Mouse (Mus musculus): ENCODE results near the gene Chmp4b. TPM values are rescaled to one million over a fixed set of nuclear protein-coding genes. Genes with fewer than 3 reads are reported as not detected.

The Chmp4b gene
- polyA plus RNA-seq, 1 experiment: 27.6 TPM

DNA sequence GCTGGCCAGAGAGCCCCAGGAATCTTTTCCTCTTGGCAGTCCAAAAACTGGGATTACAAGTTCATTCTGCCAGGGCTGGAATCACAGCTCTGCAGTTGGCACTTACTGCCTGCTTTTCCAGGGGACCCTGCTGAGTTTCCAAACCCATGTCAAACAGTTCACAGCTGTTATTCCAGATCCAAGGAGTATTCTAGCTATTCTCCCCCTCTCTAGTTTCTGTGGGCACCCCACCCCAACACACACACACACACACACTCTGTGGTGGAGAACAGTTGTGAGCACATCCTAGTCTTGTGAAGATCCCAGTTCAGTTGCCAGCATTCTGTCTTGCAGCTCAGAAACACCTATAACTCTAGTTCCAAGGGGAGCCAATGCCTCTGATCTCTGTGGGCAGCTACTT is 65.6 kb downstream of the Chmp4b start:
- Histone ChIP-seq H3K27me3 (ENCODE audit: control insufficient read depth) (peaks cover 1% of the 10 kb centered on the region; the same call in 1 of the 2 replicates), H3K4me1 (ENCODE audit: control insufficient read depth) (peaks cover 6% of the 10 kb centered on the region), H3K9me3 (ENCODE audit: control insufficient read depth, low read length) (no peaks in the 10 kb centered on the region), H3K4me3 (replicated peaks) (no peak overlapping the region), H3K36me3 (ENCODE audit: control insufficient read depth) (no peaks in the 10 kb centered on the region)
- TF ChIP-seq GATA1 (IDR thresholded peaks at IDR 0.05; ENCODE audit: low read length) (no peak), TAL1 (IDR thresholded peaks at IDR 0.05; ENCODE audit: low read length) (no peak)

DNA sequence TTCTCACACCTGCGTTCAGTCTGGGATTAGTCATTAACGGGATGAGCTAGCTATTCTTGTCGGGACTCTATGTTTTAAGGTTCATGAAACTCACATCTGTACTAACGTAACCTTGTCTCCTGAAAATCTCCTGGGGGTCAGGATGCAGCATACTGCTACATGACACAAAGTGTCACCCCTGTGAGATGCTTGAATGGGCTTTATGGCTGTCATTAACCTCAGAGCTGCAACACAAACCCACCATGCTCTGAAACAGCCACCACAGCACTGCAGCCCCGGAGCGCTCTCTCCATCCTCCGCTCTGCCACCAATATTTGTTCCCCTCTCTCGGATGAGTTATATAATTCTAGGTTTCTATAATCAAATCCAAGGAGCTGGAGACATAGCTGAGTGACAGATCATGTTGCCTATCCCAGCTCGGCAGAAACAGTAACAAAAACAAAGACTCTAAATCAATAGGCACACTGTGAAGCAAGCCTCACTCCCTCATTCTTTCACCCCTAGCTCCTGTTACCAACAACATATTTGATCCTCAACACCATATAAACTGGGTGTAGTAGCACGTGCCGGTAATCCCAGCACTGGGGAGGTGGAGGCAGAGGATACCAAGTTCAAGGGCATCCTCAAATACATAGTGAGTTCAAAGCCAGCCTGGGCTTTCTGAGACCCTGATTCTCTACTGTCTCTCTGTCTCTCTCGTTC is 67.5 kb downstream of the Chmp4b start:
- Histone ChIP-seq H3K36me3 (ENCODE audit: control insufficient read depth) (no peaks in the 10 kb centered on the region), H3K4me1 (ENCODE audit: control insufficient read depth) (no peaks in the 10 kb centered on the region), H3K9me3 (ENCODE audit: control insufficient read depth, low read length) (no peaks in the 10 kb centered on the region), H3K4me3 (replicated peaks) (no peak overlapping the region), H3K27me3 (ENCODE audit: control insufficient read depth) (no peaks in the 10 kb centered on the region; the same call in 1 of the 2 replicates)
- TF ChIP-seq GATA1 (IDR thresholded peaks at IDR 0.05; ENCODE audit: low read length): no peak
- no peak for TF ChIP-seq TAL1 (IDR thresholded peaks at IDR 0.05; ENCODE audit: low read length)

DNA sequence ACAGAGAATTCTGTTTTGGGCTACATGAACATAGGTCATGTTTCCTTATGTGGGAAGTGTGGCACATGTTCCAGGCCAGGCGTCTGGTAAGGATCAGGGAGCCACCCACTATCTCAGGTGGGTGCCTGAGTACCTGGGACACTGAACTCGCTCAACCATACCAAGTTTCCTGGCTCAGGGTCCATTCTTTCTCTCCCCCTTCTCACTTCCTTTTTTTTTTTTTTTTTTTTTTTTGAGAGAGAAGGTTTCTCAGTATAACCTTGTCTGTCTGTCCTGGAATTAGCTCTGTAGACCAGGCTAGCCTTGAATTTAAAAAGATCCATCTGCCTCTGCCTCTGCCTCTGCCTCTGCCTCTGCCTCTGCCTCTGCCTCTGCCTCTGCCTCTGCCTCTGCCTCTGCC is 68.8 kb downstream of the Chmp4b start:
- H3K36me3 ChIP-seq (ENCODE audit: control insufficient read depth): no peaks in the 10 kb centered on the region
- TF ChIP-seq TAL1 (IDR thresholded peaks at IDR 0.05; ENCODE audit: low read length): no peak
- TF ChIP-seq GATA1 (IDR thresholded peaks at IDR 0.05; ENCODE audit: low read length): no peak
- H3K4me3 ChIP-seq (replicated peaks): no peak overlapping the region
- no peaks in the 10 kb centered on the region for H3K4me1 ChIP-seq (ENCODE audit: control insufficient read depth)
- H3K9me3 ChIP-seq (ENCODE audit: control insufficient read depth, low read length): no peaks in the 10 kb centered on the region
- H3K27me3 ChIP-seq (ENCODE audit: control insufficient read depth): no peaks in the 10 kb centered on the region; the same call in 1 of the 2 replicates

DNA sequence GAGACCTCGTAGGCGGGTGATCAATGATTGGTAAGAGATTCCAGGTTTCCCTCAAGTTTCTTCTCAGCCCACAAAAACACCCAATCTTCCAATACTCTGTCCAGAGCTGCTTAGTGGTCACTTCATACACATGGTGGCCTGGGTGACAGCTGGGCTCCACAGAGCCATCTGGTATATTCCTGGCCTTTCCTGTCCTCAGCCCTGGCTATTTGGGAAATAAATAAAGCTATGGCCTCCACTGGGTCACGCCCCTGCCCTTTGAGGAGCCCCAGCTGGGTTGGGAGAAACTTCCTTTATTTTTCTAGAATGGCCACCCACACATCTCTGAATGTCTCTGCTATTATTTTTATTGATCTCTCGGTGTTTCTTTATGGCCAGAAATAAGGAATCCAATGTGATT is 72.0 kb downstream of the Chmp4b start:
- H3K27me3 ChIP-seq (ENCODE audit: control insufficient read depth): no peaks in the 10 kb centered on the region; the same call in 1 of the 2 replicates
- no peaks in the 10 kb centered on the region for H3K36me3 ChIP-seq (ENCODE audit: control insufficient read depth)
- H3K4me3 ChIP-seq (replicated peaks): no peak overlapping the region
- H3K4me1 ChIP-seq (ENCODE audit: control insufficient read depth): no peaks in the 10 kb centered on the region
- TF ChIP-seq GATA1 (IDR thresholded peaks at IDR 0.05; ENCODE audit: low read length) (no peak), TAL1 (IDR thresholded peaks at IDR 0.05; ENCODE audit: low read length) (no peak)
- no peaks in the 10 kb centered on the region for H3K9me3 ChIP-seq (ENCODE audit: control insufficient read depth, low read length)

DNA sequence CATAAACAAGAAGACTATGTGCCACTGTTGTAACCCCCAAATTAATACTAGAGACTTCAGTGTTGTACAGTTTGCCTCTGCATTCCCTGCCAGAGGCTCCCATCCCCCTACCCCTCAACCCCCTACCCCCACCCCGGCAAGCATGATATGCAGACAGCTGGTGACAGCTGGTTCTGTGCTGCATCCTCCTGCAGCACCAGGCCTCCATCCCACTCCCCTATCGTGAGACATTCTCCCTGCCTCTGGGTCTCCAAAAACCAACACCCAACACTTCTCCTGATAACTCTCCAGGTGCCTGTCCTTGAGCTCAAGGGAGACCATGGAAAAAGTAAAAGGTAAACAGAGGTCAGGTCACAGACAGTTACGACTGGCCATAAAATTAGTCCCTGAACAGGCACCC is 78.2 kb downstream of the Chmp4b start:
- Histone ChIP-seq H3K4me1 (ENCODE audit: control insufficient read depth) (no peaks in the 10 kb centered on the region), H3K9me3 (ENCODE audit: control insufficient read depth, low read length) (no peaks in the 10 kb centered on the region), H3K36me3 (ENCODE audit: control insufficient read depth) (no peaks in the 10 kb centered on the region), H3K4me3 (replicated peaks) (no peak overlapping the region), H3K27me3 (ENCODE audit: control insufficient read depth) (peaks cover 6% of the 10 kb centered on the region; the same call in 1 of the 2 replicates)
- TF ChIP-seq TAL1 (IDR thresholded peaks at IDR 0.05; ENCODE audit: low read length): no peak
- TF ChIP-seq GATA1 (IDR thresholded peaks at IDR 0.05; ENCODE audit: low read length): no peak

DNA sequence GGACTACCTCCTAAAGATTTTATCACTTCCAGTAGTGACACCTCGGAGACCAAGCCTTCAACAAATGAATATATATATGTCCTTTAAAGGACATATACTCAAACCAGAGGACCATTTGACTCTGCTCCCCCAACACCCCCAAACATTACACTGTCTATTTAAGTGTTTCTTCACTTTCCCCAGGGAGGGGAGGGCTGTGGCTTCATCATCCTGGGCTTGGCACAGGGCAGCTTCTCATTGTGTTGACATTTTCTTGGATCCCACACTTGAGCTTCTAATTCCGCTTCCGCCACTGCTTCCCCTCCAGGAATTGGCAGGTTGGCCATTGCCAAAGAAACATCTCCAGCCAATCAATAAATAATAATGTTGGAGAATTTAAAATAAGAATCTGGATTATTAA is 79.3 kb downstream of the Chmp4b start:
- no peak for TF ChIP-seq GATA1 (IDR thresholded peaks at IDR 0.05; ENCODE audit: low read length)
- no peak for TF ChIP-seq TAL1 (IDR thresholded peaks at IDR 0.05; ENCODE audit: low read length)

DNA sequence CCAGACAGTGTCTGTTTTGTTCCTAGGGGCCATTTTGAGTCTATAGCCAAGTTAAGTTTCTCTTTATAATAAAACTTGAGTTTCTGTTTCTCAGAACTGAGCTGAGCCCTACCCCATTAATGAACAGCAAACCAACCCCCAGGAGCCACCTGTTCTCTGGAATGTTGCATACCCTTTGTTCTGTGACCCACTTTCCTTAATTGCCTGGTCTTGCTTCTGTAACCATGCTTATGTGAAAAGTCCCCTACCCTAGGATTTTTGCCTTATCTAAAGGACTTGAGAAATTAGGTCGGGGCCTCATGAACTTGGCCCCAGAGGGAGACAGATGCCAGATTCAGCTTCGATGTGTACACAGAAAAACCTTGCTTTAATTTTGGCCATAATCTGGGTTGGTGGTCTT is 80.4 kb downstream of the Chmp4b start:
- H3K4me1 ChIP-seq (ENCODE audit: control insufficient read depth): no peaks in the 10 kb centered on the region
- no peak for TF ChIP-seq GATA1 (IDR thresholded peaks at IDR 0.05; ENCODE audit: low read length)
- no peak overlapping the region for H3K4me3 ChIP-seq (replicated peaks)
- peaks cover 6% of the 10 kb centered on the region; the same call in 1 of the 2 replicates for H3K27me3 ChIP-seq (ENCODE audit: control insufficient read depth)
- H3K36me3 ChIP-seq (ENCODE audit: control insufficient read depth): no peaks in the 10 kb centered on the region
- H3K9me3 ChIP-seq (ENCODE audit: control insufficient read depth, low read length): no peaks in the 10 kb centered on the region

More for the DNA sequence above, 79.3 kb downstream of the Chmp4b start:
- no peaks in the 10 kb centered on the region for H3K4me1 ChIP-seq (ENCODE audit: control insufficient read depth)
- H3K27me3 ChIP-seq (ENCODE audit: control insufficient read depth): peaks cover 6% of the 10 kb centered on the region; the same call in 1 of the 2 replicates
- no peaks in the 10 kb centered on the region for H3K36me3 ChIP-seq (ENCODE audit: control insufficient read depth)
- no peaks in the 10 kb centered on the region for H3K9me3 ChIP-seq (ENCODE audit: control insufficient read depth, low read length)
- H3K4me3 ChIP-seq (replicated peaks): no peak overlapping the region

DNA sequence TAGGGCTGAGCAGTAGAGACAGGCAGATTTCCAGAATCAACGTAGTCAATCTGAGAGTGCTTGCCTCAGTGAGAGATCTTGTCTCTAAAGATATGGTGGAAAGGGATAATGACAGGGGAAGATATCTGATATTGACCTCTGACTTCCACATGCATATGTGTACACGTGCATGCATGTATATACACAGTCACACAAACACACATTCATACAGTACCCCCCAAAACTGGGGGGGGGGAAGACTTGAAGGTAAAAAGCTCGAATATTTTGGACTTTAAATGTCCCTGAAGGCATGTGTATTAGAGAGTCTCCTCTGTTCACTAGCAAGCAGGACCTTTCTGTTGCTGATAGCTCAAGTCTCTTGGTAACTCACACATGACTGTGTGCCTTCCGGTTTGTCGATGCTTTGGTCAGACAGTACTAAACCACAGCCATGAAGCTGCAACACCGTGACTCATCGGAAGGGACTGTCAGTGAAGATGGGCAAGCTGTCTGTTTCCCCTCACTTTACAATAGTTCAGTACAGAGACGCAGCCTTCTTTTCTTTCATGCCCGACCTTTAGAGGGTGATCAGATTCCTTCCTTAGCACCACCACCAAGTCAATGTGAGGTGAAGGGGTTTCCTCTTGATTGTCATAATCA is 81.1 kb downstream of the Chmp4b start:
- no peak for TF ChIP-seq GATA1 (IDR thresholded peaks at IDR 0.05; ENCODE audit: low read length)
- no peak for TF ChIP-seq TAL1 (IDR thresholded peaks at IDR 0.05; ENCODE audit: low read length)
- no peaks in the 10 kb centered on the region for H3K4me1 ChIP-seq (ENCODE audit: control insufficient read depth)
- H3K9me3 ChIP-seq (ENCODE audit: control insufficient read depth, low read length): no peaks in the 10 kb centered on the region
- H3K27me3 ChIP-seq (ENCODE audit: control insufficient read depth): peaks cover 6% of the 10 kb centered on the region; the same call in 1 of the 2 replicates
- no peaks in the 10 kb centered on the region for H3K36me3 ChIP-seq (ENCODE audit: control insufficient read depth)
- no peak overlapping the region for H3K4me3 ChIP-seq (replicated peaks)

DNA sequence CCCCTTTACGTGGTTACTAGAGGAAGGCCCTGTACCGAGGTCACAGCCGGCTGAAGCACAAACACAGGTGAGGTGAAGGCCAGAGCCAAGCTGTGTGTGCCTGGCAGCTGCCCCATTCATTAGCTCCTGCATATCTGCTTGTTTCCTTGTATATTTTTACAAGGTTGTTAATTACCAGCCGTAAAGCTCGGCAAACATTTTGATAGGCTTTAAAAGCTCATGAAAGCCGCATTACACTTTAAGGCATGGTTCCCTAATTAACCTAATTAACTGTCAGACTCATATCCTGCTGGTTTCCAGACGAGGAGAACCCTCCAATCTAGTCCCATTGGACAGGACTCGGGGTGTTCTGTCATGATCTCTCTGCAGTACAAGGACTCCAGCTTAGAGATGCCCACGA is 83.5 kb downstream of the Chmp4b start:
- Histone ChIP-seq H3K36me3 (ENCODE audit: control insufficient read depth) (no peaks in the 10 kb centered on the region), H3K4me1 (ENCODE audit: control insufficient read depth) (no peaks in the 10 kb centered on the region), H3K4me3 (replicated peaks) (no peak overlapping the region), H3K27me3 (ENCODE audit: control insufficient read depth) (peaks cover 6% of the 10 kb centered on the region; the same call in 1 of the 2 replicates), H3K9me3 (ENCODE audit: control insufficient read depth, low read length) (no peaks in the 10 kb centered on the region)
- no peak for TF ChIP-seq GATA1 (IDR thresholded peaks at IDR 0.05; ENCODE audit: low read length)
- no peak for TF ChIP-seq TAL1 (IDR thresholded peaks at IDR 0.05; ENCODE audit: low read length)
